Mouse (Mus musculus) thymus, adult 2 months (tissue): ENCODE results near the gene Gm26727. TPM values are rescaled to one million over a fixed set of nuclear protein-coding genes. Genes with fewer than 3 reads are reported as not detected.
"Not testable (repeated sequence)": the region's sequence is repeated elsewhere in the genome, so short reads cannot be mapped to it uniquely, and the experiment has no call there.

Source experiments
- DNase-seq: peaks from one replicate; pipeline ENCODE4 v3.0.0; 2021
- H3K27ac ChIP-seq: fragments of 200-500 bp; 2 replicates; pipeline ENCODE4 v1.5.1; 2012; ENCODE audit warnings: low read length, control low read depth; ENCODE audit not compliant: control insufficient read depth, insufficient read depth
- H3K27me3 ChIP-seq: fragments of 200-500 bp; 2 replicates; pipeline ENCODE4 v1.6.1; 2012; ENCODE audit warnings: mild to moderate bottlenecking, low read length, moderate library complexity, mixed read lengths; ENCODE audit not compliant: control insufficient read depth, insufficient read depth
- H3K36me3 ChIP-seq: fragments of 200-500 bp; 2 replicates; pipeline ENCODE4 v1.6.1; 2012; ENCODE audit warnings: mild to moderate bottlenecking, low read length, moderate library complexity; ENCODE audit not compliant: control insufficient read depth, insufficient read depth
- H3K4me1 ChIP-seq: fragments of 200-500 bp; replicated peaks from 2 replicates; pipeline ENCODE4 v1.6.1; 2012; ENCODE audit warnings: low read length; ENCODE audit not compliant: control insufficient read depth, insufficient read depth
- H3K4me3 ChIP-seq: fragments of 200-500 bp; 2 replicates; pipeline ENCODE4 v1.5.1; 2012; ENCODE audit warnings: mild to moderate bottlenecking, low read length, control low read depth, moderate library complexity; ENCODE audit not compliant: control insufficient read depth, insufficient read depth
- CTCF ChIP-seq: fragments of 200-500 bp; IDR thresholded peaks from 2 replicates; pipeline ENCODE4 v1.5.1; 2012; ENCODE audit warnings: mild to moderate bottlenecking, control low read depth, low read length, moderate library complexity, borderline replicate concordance; ENCODE audit not compliant: control insufficient read depth, poor library complexity, insufficient read depth; ENCODE audit errors: extremely low read depth
- POLR2A ChIP-seq: fragments of 200-500 bp; IDR thresholded peaks from 2 replicates; pipeline ENCODE4 v1.6.1; 2012; ENCODE audit warnings: mild to moderate bottlenecking, low read length, control low read depth, moderate library complexity; ENCODE audit not compliant: control insufficient read depth, poor library complexity, insufficient read depth; ENCODE audit errors: extremely low read depth
- WGBS: fragments of 180-500 bp; shearing (Covaris S2); methylation state at CpG from one replicate; pipeline ENCODE4 v1.1.7; 2018; 5-methylcytosine and 5-hydroxymethylcytosine counted together
- polyA plus RNA-seq: library from polyadenylated mRNA; depleted of rRNA; stranded (reverse); fragments of >200 nt; gene quantifications from 2 replicates; pipeline ENCODE4 v1.2.3, GENCODE M21; 2012; rRNA removed

Gene Gm26727
- polyA plus RNA-seq, 1 experiment = not detected

DNA sequence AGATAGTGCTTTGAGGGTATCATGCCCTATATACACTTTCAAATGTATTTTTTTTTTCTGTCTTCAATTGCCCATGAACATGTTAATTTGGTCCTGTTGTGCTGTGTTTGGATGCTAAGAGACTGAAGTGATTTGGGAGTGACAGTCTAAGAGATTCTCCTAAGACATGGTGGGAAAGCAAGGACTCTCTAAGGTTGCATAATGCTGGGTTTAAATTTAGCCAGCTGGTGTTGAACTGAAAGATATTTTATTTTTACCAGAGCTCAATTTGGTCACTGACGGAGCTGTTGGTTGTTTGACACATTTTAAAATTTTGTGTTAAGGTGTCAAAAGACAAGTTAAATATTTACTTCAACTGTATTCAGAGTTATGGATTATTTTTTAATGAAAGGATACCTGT, 13.8 kb upstream of the Gm26727 start:
- TF ChIP-seq POLR2A = no peak
- no peak for TF ChIP-seq CTCF
- H3K4me3 ChIP-seq = no peak overlapping the region
- no peaks in the 10 kb centered on the region for H3K4me1 ChIP-seq
- DNase-seq = no peak
- H3K36me3 ChIP-seq = no peaks in the 10 kb centered on the region
- H3K27me3 ChIP-seq = no peaks in the 10 kb centered on the region
- no peak overlapping the region for H3K27ac ChIP-seq
- WGBS = 83% methylated on average over 1 of the region's 1 CpGs

DNA sequence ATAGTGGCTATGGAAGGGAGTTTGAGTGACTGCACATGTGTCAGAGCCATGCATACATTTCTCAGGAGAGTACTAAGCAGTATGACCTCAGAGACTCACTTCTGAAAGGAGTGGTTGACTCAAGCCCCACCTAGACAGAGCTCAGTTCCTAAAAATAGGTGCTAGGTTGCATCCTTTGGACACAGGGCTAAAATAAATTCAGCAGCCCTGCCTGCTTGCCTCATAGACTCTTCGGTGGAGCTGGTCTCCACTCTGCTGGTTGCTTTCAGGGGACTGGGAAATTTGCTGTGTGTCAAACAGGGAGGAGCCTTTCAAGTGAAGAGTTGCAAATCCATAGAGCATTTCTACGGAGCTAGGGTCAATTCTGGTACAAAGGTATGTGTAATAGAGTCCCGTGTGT, 12.8 kb upstream of the Gm26727 start, which contains the start of gene Xirp2:
TSS of gene Xirp2 (plus strand) at position 223 of the 400 bp plus-strand sequence.
- 82% methylated on average over 3 of the region's 3 CpGs for WGBS
- Histone ChIP-seq H3K27me3 (no peaks in the 10 kb centered on the region), H3K27ac (no peak within 1 kb of the TSS), H3K4me3 (no peak within 1 kb of the TSS), H3K4me1 (no peaks in the 10 kb centered on the region), H3K36me3 (no peaks in the 10 kb centered on the region)
- no peak for DNase-seq
- TF ChIP-seq POLR2A = no peak
- no peak for TF ChIP-seq CTCF

- TF ChIP-seq CTCF (no peak), POLR2A (no peak)
- H3K4me1 ChIP-seq = no peaks in the 10 kb centered on the region
- H3K27ac ChIP-seq = no peak overlapping the region
- no peaks in the 10 kb centered on the region for H3K27me3 ChIP-seq
- H3K4me3 ChIP-seq = no peak overlapping the region
- no peak for DNase-seq
- H3K36me3 ChIP-seq = no peaks in the 10 kb centered on the region
- WGBS = 88% methylated on average over 8 of the region's 8 CpGs
These were observed 5.3 kb upstream of the Gm26727 start for GRCm38 (mm10) chr2:67438309-67438708.

- no peaks in the 10 kb centered on the region for H3K27me3 ChIP-seq
- H3K36me3 ChIP-seq = no peaks in the 10 kb centered on the region
- no peak overlapping the region for H3K4me3 ChIP-seq
- no peak overlapping the region for H3K27ac ChIP-seq
- WGBS = 76% methylated on average over 1 of the region's 1 CpGs
- no peaks in the 10 kb centered on the region for H3K4me1 ChIP-seq
- no peak for DNase-seq
- no peak for TF ChIP-seq CTCF
- no peak for TF ChIP-seq POLR2A
These were observed 10.2 kb downstream of the Gm26727 start for GRCm38 (mm10) chr2:67422799-67423198.

DNA sequence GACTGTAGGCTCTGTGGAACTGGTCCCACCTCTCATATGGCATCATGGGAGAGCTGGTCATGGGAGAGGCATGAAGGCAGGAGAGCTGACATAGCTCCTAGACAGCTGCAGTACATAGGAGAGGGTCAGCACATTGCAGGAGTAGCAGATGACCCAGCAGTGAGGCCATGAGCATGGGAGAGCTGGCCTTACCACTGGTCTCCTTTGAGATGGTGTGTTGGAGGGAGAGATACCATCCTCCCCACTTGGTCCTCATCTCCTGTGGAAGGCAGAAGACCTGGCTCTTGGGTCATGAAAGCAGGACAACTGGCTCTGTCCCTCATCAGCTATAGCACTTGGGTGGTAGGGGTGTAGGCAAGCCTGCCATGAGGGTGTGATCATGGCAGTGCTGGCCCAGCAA, 12.1 kb downstream of the Gm26727 start:
- no peaks in the 10 kb centered on the region for H3K36me3 ChIP-seq
- no peaks in the 10 kb centered on the region for H3K27me3 ChIP-seq
- TF ChIP-seq POLR2A (no peak), CTCF (no peak)
- no peaks in the 10 kb centered on the region for H3K4me1 ChIP-seq
- H3K27ac ChIP-seq = no peak overlapping the region
- H3K4me3 ChIP-seq = no peak overlapping the region
- DNase-seq = no peak

DNA sequence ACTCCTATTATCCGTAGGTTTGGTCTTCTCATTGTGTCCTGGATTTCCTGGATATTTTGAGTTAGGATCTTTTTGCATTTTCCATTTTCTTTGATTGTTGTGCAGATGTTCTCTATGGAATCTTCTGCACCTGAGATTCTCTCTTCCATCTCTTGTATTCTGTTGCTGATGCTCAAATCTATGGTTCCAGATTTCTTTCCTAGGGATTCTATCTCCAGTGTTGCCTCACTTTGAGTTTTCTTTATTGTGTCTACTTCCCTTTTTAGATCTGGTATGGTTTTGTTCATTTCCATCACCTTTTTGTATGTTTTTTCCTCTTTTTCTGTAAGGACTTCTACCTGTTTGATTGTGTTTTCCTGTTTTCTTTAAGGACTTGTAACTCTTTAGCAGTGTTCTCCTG, 19.6 kb downstream of the Gm26727 start, which contains the start of gene Gm21830:
TSS of gene Gm21830 (plus strand) at position 301 of the 400 bp plus-strand sequence.
- not testable (repeated sequence) for H3K4me1 ChIP-seq, H3K36me3 ChIP-seq, H3K27ac ChIP-seq, H3K27me3 ChIP-seq, DNase-seq, H3K4me3 ChIP-seq
- WGBS = no CpG with 5 or more reads among the region's 1 CpGs

Other genes starting within 250 kb of the Gm26727 start
- gene Gm21830, start 19.5 kb downstream of the Gm26727 start, polyA plus RNA-seq = not detected in 2 replicates
- gene Xirp2, start 12.8 kb upstream of the Gm26727 start, polyA plus RNA-seq = 0.01 and 0.20 TPM in 2 replicates
- gene B3galt1, start 132.7 kb upstream of the Gm26727 start, polyA plus RNA-seq = 0.04 TPM in 2 replicates